Comparison of ENCODE assay signal across 20 mouse cellular contexts in genomic region chr1:136093726-136094125, GRCm38 (mm10). TPM values are rescaled to one million over a fixed set of nuclear protein-coding genes. Genes with fewer than 3 reads are reported as not detected.
"Had no signal": no experiment of that assay in that cellular context is flagged by ENCODE, and none has a peak within 500 bp of the region (broad histone marks: within the 10 kb centered on the region; RNA-seq: fewer than 3 reads in every experiment).

No protein-coding gene starts in this region.

- ATAC-seq: liver, postnatal 0 days; lung, postnatal 0 days; midbrain, embryonic 13.5 days; midbrain, embryonic 15.5 days; midbrain, embryonic 16.5 days had no signal

- DNase-seq: left cerebral cortex, postnatal 4 days; liver; liver, embryonic 13.5 days; liver, postnatal 0 days; lung, adult 18-20 months; lung, adult 2 months; lung, embryonic 14.5 days; lung, postnatal 10 days; lung, postnatal 14 days; lung, postnatal 36 days; lung, postnatal 4 days; midbrain, embryonic 14.5 days had no signal

RNA-seq across cellular contexts. Expression of gene Cacna1s, which starts 41.2 kb away (rescaled TPM):
- total RNA-seq: megakaryocyte progenitor cell, adult 5-6 weeks; megakaryocyte-erythroid progenitor cell, adult 5-6 weeks had no signal

RNA-seq across cellular contexts. Expression of gene Ascl5, which starts 43.1 kb away (rescaled TPM):
- total RNA-seq: liver, adult 2 months; megakaryocyte progenitor cell, adult 5-6 weeks; megakaryocyte-erythroid progenitor cell, adult 5-6 weeks; monocyte, adult 5-6 weeks had no signal
